Mouse (Mus musculus) heart, embryonic 11.5 days (tissue): ENCODE measurements around the gene Rasip1. TPM values are rescaled to one million over a fixed set of nuclear protein-coding genes. Genes with fewer than 3 reads are reported as not detected.
A peak's percentile ranks its signal among the peaks of the same experiment; 100 is the strongest.
"Not testable (repeated sequence)": the region's sequence is repeated elsewhere in the genome, so short reads cannot be mapped to it uniquely, and the experiment has no call there.

ENCODE experiments used
- ATAC-seq: fragments of 200-750 bp; cut with Nextera tagmentation; replicated peaks from 2 replicates; pipeline ENCODE4 v1.8.0; 2017; ENCODE audit warnings: moderate library complexity; ENCODE audit not compliant: insufficient number of reproducible peaks, low FRiP score, low TSS enrichment
- H3K27ac ChIP-seq: fragments of 300-500 bp; sonication (generic); 2 replicates; pipeline ENCODE4 v1.5.1; 2014; ENCODE audit warnings: mild to moderate bottlenecking, low read depth, low read length
- H3K27me3 ChIP-seq: fragments of 300-500 bp; sonication (generic); 2 replicates; pipeline ENCODE4 v1.6.1; 2014; ENCODE audit warnings: mild to moderate bottlenecking, low read length, mixed read lengths; ENCODE audit not compliant: control insufficient read depth, insufficient read depth
- H3K36me3 ChIP-seq: fragments of 300-500 bp; sonication (generic); 2 replicates; pipeline ENCODE4 v1.6.1; 2014; ENCODE audit warnings: mild to moderate bottlenecking, low read length, moderate library complexity, mixed read lengths; ENCODE audit not compliant: control insufficient read depth, insufficient read depth
- H3K4me1 ChIP-seq: fragments of 300-500 bp; sonication (generic); 2 replicates; pipeline ENCODE4 v1.6.1; 2014; ENCODE audit warnings: low read length; ENCODE audit not compliant: control insufficient read depth, insufficient read depth
- H3K4me2 ChIP-seq: fragments of 300-500 bp; sonication (generic); 2 replicates; pipeline ENCODE4 v1.6.1; 2014; ENCODE audit warnings: mild to moderate bottlenecking, moderate library complexity
- H3K4me3 ChIP-seq: fragments of 300-500 bp; sonication (generic); 2 replicates; pipeline ENCODE4 v1.5.1; 2014; ENCODE audit warnings: low read depth, low read length
- H3K9ac ChIP-seq: fragments of 300-500 bp; sonication (generic); 2 replicates; pipeline ENCODE4 v1.6.1; 2014; ENCODE audit warnings: mild to moderate bottlenecking, low read depth, low read length, moderate library complexity
- H3K9me3 ChIP-seq: fragments of 300-500 bp; sonication (generic); replicated peaks from 2 replicates; pipeline ENCODE4 v1.6.1; 2016; ENCODE audit warnings: low read length; ENCODE audit not compliant: control insufficient read depth
- WGBS: fragments of 180-500 bp; shearing (Covaris S2); extraction: QIAGEN DNeasy Blood & Tissue Kit; methylation state at CpG from one replicate; pipeline ENCODE4 v1.1.7; 2014; ENCODE audit not compliant: insufficient replicate concordance; 5-methylcytosine and 5-hydroxymethylcytosine counted together
- polyA plus RNA-seq: library from polyadenylated mRNA; unstranded; fragments of >200 nt; fragmentation: Nextera tagmentation; extraction: Ambion mirVana; gene quantifications from 2 replicates; pipeline ENCODE4 v1.2.1, GENCODE M21; 2014

The Rasip1 gene
- polyA plus RNA-seq, 1 experiment from 2014 or later, result 14.5 TPM

DNA sequence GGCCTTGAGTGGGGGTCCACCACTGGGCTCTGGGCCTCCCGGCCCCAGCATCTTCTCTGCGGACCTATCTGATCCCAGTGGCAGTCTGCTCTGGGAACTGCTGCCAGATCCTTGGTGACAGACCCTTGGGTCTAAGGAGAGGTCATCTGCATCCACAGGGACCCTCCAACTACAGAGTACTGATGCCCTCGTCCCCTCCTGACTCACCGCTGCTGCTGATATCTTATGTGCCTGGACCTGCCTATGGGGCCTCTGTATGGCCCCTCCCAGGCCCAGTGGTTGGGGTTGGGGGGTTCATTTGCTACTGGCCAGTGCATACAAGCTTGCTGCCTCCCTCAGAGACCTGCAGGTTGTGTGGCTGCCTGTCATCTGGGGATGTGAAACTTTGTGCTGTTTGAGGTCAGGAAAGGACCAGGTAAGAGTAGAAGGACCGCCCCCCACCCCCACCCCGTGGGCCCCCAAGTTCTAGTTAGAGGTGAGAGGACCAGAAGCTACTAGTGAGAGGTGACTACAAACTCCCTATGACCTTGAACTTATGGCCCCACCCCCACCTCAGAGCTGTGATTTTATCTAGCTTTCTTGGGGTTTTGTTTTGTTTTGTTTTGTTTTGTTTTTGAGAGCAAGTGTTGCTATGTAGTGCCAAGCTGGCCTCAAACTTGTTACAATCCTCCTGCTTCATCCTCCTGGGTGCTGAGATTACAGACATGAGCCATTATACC, 17.7 kb downstream of the Rasip1 start:
- no peaks in the 10 kb centered on the region; the same call in 1 of the 2 replicates for H3K27me3 ChIP-seq
- peak overlapping the region; percentile 76 for H3K4me2 ChIP-seq
- ATAC-seq, result no peak
- no peak overlapping the region for H3K27ac ChIP-seq
- WGBS, result 51% methylated on average over 6 of the region's 6 CpGs
- H3K9me3 ChIP-seq, result no peaks in the 10 kb centered on the region
- H3K36me3 ChIP-seq, result no peaks in the 10 kb centered on the region
- no peak overlapping the region for H3K9ac ChIP-seq
- no peak overlapping the region for H3K4me3 ChIP-seq
- peaks cover 31% of the 10 kb centered on the region for H3K4me1 ChIP-seq

DNA sequence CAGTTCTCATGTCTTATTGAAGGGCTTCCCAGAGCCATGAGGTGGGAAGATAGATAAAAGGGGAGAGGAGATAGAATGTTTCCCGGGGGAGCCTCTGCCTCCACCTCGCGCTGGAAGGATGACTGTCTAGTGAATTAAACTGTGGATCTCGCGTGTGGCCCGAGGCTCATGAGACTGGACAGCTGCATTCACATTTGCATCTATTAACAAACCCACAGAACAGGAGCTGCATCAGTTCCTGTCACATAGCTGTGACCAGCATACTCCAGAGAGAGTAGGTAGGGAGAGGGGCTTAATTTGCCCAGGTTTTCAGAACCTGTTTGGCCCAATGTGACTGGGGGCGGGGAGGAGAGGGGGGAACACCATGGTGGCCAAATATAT, 18.3 kb downstream of the Rasip1 start:
- no peak overlapping the region for H3K27ac ChIP-seq
- WGBS, result 78% methylated on average over 7 of the region's 7 CpGs
- no peak overlapping the region for H3K4me3 ChIP-seq
- ATAC-seq, result no peak
- H3K4me2 ChIP-seq, result no peak overlapping the region
- no peaks in the 10 kb centered on the region for H3K36me3 ChIP-seq
- no peaks in the 10 kb centered on the region; the same call in 1 of the 2 replicates for H3K27me3 ChIP-seq
- peaks cover 30% of the 10 kb centered on the region for H3K4me1 ChIP-seq
- no peaks in the 10 kb centered on the region for H3K9me3 ChIP-seq
- no peak overlapping the region for H3K9ac ChIP-seq

DNA sequence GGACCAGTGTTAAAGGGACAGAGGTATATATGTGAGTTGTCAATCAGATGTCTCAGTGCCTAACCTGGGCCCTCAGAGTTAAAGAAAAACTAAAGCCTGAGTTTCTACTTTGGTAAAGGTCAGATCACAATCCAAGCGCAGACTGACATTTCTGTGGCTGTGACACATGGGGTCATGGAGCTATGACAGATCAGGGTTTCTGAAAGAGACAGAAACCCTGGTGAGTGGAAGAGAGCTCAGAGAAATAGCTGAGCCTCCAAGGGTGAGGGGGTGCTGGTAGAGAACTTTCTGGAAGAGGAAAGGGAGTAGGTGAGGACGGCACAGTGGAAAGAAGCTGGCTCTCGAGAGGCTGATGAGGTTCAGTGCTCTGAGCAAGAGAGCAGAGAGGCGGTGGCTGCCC, 19.4 kb downstream of the Rasip1 start:
- WGBS, result 73% methylated on average over 4 of the region's 4 CpGs
- no peaks in the 10 kb centered on the region; the same call in 1 of the 2 replicates for H3K27me3 ChIP-seq
- H3K27ac ChIP-seq, result no peak overlapping the region
- peaks cover 21% of the 10 kb centered on the region for H3K4me1 ChIP-seq
- no peak overlapping the region for H3K9ac ChIP-seq
- ATAC-seq, result no peak
- H3K36me3 ChIP-seq, result no peaks in the 10 kb centered on the region
- H3K4me2 ChIP-seq, result no peak overlapping the region
- H3K4me3 ChIP-seq, result no peak overlapping the region
- no peaks in the 10 kb centered on the region for H3K9me3 ChIP-seq

DNA sequence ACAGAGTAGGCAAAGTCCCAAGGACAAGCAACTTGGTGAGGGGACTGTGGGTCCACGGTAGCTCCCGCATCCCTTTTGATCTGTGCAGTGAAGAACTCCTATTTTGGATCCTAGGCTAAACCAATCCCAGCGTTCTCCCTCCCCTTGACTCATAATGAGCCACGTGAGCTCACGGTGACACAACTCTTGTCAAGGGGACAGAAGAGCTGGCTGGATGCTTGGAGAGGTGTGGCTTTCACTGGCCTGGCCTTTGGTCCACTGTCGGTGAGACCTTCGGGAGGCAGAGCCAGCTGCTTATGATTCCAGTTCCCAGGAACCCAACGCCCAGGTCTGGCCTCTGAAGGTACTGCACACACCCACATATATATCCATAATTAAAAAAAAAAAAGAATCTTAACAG, 22.1 kb downstream of the Rasip1 start:
- Histone ChIP-seq H3K27ac (peak overlapping the region; percentile 46), H3K9me3 (no peaks in the 10 kb centered on the region), H3K9ac (no peak overlapping the region), H3K36me3 (no peaks in the 10 kb centered on the region), H3K4me1 (peaks cover 8% of the 10 kb centered on the region), H3K27me3 (no peaks in the 10 kb centered on the region; the same call in 1 of the 2 replicates), H3K4me3 (no peak overlapping the region), H3K4me2 (peak overlapping the region; percentile 37)
- peak; percentile 50; the same call in 1 of the 2 replicates for ATAC-seq
- 44% methylated on average over 8 of the region's 8 CpGs for WGBS

DNA sequence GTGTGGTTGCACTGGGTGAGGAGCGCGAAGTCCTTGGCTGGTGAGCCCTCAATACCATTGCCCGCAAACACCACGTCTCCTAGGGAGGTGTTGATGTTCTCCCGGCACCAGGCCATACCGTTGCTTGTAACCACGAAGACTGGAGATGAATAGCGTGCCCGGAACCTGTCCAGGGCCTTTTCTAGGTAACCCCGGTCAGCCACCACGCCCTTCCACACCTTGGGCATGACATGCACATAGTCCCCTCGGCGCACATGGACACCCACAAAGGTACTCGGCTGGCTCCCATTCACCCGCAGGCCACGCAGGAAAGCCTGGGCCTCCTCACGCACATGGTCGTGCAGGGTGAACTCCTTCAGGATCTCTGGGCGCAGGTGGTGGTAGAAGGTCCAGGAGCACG, 23.2 kb downstream of the Rasip1 start:
- H3K4me2 ChIP-seq, H3K9me3 ChIP-seq, ATAC-seq, H3K9ac ChIP-seq, H3K4me3 ChIP-seq, H3K27ac ChIP-seq, H3K27me3 ChIP-seq, H3K4me1 ChIP-seq, H3K36me3 ChIP-seq: not testable (repeated sequence)
- WGBS, result 90% methylated on average over 19 of the region's 20 CpGs

DNA sequence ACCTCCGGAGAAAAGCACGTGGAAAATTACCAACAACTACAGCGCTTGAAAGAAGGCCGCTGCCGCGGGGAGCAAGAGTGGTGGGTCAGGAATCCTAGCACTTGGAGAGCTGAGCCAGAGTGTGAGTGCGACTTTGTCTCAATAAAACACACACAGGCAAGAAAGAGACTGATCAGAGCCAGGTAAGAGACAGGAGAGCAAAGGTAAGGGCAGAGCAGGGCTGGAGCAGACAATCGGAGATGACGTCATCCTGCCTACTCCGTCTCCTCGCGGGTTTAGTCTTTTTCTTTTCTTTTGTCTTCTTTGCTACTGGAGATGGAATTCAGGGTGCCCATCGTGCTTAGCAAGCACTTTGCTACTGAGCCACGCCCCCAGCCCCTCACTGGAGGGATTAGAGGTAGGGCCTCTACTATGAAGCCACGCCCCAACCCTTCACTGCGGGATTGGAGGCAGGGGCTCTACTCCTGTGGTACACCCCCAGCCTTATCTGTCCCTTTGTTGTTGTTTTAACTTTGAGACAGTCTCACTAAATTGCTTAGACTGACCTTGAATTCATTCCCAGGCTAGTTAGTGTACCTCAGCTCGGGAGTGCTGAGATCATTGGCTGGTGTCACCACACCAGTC, 27.2 kb downstream of the Rasip1 start:
- H3K27ac ChIP-seq, result no peak overlapping the region
- H3K4me1 ChIP-seq, result 0 out of 2 replicates have a peak, but pooled peaks cover 3% of the 10 kb centered on the region
- WGBS, result 26% methylated on average over 17 of the region's 17 CpGs
- peak overlapping the region; percentile 55 for H3K4me2 ChIP-seq
- no peak for ATAC-seq
- no peaks in the 10 kb centered on the region for H3K27me3 ChIP-seq
- 0 out of 2 replicates have a peak, but pooled peaks cover 3% of the 10 kb centered on the region for H3K9me3 ChIP-seq
- H3K9ac ChIP-seq, result 0 out of 2 replicates have a peak overlapping the region, but pooled peaks have one; percentile 23
- H3K36me3 ChIP-seq, result no peaks in the 10 kb centered on the region
- H3K4me3 ChIP-seq, result peak overlapping the region; percentile 12; the same call in 1 of the 2 replicates

DNA sequence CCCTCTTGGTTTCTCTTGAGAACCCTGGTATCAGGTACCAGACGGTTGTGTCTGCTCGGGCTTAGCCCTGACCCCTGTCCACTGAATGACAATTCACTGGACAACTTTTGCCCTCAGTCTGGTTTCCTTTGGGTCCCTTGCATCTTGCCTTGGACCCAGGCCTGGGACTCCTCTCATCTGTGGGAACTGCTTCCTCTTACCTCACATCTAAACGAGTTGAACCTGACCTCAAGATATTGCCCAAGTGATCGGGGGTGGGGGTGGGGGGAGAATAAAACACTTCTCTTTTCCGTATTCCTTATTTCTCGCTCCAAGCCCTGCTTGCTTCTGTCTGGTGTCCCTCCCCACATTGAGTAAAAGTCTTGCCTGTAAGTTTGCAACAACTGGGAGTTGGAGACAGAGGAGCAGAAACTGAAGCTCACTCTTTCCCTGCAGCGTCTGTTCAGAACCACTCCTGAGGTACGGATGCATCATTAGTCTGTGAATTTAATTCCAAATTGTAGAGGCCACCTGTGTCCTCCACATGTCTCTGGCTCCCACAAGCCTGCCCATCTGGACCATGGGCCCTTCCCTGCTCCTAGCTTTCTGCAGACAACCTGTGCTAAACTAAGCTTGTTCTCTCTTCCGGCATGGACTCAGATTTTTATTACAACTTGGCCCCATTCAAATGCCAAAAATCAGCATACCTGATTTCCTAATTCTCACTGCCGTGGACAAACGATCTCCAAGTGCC, 33.6 kb downstream of the Rasip1 start:
- Histone ChIP-seq H3K4me3 (no peak overlapping the region), H3K27me3 (no peaks in the 10 kb centered on the region), H3K36me3 (no peaks in the 10 kb centered on the region), H3K9ac (no peak overlapping the region), H3K9me3 (0 out of 2 replicates have a peak, but pooled peaks cover 3% of the 10 kb centered on the region), H3K4me1 (peaks cover 4% of the 10 kb centered on the region; the same call in 1 of the 2 replicates), H3K27ac (no peak overlapping the region), H3K4me2 (no peak overlapping the region)
- no peak for ATAC-seq
- 79% methylated on average over 11 of the region's 11 CpGs for WGBS

DNA sequence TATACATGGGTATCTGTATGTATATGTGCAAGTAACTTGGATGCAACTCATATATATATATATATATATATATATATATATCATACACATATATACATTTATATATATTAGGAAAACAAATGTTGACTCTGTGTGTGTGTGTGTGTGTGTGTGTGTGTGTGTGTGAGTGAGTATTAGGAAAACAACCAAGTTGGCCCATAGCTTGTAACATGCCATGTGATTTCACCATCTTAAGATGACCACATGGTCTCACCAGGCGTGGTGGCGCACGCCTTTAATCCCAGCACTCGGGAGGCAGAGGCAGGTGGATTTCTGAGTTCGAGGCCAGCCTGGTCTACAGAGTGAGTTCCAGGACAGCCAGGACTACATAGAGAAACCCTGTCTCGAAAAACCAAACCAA, 34.4 kb downstream of the Rasip1 start:
- H3K9ac ChIP-seq, H3K9me3 ChIP-seq, H3K4me1 ChIP-seq, ATAC-seq, H3K36me3 ChIP-seq, H3K27ac ChIP-seq, H3K4me2 ChIP-seq, H3K27me3 ChIP-seq, H3K4me3 ChIP-seq: not testable (repeated sequence)
- WGBS, result 95% methylated on average over 6 of the region's 6 CpGs
